Mouse (Mus musculus) adrenal gland, postnatal 10 days (tissue): ENCODE measurements around the gene Zc3h10. TPM values are rescaled to one million over a fixed set of nuclear protein-coding genes. Genes with fewer than 3 reads are reported as not detected.
"Not testable (repeated sequence)": the region's sequence is repeated elsewhere in the genome, so short reads cannot be mapped to it uniquely, and the experiment has no call there.

ENCODE experiments used
- DNase-seq: peaks from one replicate; pipeline ENCODE4 v3.0.0; 2021; ENCODE audit warnings: mixed read lengths
- total RNA-seq, 2 experiments: library from RNA; stranded (reverse); gene quantifications; 2 replicates each; pipeline ENCODE4 v1.2.3; 2021

Gene Zc3h10
- total RNA-seq, 2 experiments from 2014 or later, result 10.5 to 14.7 TPM

DNA sequence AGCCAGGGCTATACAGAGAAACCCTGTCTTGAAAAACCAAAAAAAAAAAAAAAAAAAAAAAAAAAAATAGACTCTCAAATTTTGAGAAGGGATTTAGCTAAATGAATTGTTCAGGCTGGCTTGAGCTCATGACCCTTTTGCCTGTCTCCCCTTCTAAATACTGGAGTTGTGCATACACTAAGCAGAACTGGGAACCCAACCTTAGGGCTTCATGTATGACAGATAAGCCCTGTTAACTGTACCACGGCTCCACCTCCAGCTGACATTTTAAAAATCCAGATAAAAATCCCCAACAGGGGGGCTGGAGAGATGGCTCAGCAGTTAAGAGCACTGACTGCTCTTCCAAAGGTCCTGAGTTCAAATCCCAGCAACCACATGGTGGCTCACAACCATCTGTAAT, 8.0 kb upstream of the Zc3h10 start:
- DNase-seq, result not testable (repeated sequence)

DNA sequence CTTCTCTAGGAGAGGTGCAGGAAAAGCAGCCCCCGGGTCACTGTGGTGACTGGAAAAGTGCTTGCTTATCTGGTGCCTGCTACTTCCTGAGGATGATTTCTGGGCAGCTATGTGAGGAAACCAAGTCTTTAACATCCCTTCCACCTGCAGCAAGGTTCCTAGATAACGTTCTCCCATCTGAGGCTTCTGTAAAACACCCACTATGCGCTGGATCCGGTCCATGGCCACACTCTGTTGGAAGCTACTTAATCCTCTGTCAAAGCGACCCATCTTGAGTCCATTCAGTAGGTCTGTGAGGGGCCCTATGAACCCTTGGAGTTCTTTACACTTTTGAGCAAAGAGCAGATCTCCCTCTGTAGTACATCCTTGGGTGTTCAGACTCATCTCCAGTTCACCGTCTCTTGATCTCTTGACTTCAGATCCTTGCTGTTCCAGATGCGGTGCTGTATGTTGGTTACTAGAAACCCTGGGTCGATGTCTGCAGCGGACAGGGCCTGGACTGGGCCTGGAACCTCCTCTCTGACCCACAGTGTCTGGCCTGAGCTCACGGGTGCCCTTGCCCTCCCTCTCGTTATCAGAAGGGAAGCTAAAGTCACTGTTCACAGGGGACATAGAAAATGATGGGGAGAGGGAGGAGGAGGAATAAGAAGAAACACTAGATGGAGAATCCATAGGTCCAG, 2.7 kb upstream of the Zc3h10 start:
- not testable (repeated sequence) for DNase-seq

DNA sequence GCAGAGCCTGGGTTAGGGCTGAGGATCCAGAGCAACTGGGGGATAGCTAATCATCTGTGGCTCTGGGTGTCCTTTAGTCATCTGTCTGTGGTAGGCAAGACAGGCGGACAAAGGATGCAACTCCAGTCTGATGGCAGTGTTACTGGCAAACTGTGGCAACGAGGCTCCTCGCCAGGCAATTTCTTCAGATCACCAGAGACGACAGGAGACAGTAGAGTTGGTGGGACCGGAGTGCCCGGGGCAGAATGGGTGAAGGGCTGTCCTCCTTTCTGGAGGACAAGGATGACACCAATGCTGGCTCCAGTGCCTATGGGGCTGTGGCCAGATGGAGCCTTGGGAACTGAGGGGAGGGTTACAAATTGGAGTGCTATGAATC, 2.1 kb upstream of the Zc3h10 start:
- DNase-seq, result not testable (repeated sequence)

DNA sequence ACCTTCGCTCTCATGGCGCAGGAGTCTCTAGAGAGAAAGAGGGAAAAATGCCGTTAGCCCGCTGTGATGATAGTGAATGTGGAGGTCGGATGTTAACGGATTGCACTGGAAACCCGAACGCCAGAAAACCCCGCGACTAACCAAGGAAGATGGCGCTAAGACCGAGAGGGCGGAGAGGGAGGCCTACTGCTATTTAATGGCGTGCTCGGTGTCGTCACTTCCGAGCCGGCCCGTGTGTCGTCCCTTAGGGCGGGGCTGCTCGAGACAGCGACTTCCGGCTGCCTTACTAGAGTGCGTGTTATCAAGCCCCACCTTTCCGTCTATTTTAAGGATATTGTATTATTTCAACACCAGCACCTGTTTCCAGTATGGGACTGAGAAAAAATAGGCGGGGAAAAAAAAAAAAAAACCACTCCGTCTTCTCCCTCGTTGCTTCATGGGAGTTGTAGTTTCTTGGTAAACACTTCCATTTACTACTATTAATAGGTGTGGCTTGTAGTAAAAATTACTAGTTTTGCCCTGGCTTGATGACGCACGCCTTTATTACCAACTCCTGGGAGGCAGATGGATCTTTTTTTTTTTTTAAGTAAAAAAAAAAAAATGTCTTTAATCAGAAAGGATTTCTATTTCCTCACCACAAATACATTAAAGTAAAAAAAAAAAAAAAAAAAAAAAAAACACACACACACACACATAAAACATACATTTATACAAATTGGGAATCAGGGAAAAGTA, 1.5 kb upstream of the Zc3h10 start, which contains the start of gene Rpl41:
Rpl41 (minus strand) TSS at position 359 of the 735 bp plus-strand sequence.
- DNase-seq, result peak; percentile 94

DNA sequence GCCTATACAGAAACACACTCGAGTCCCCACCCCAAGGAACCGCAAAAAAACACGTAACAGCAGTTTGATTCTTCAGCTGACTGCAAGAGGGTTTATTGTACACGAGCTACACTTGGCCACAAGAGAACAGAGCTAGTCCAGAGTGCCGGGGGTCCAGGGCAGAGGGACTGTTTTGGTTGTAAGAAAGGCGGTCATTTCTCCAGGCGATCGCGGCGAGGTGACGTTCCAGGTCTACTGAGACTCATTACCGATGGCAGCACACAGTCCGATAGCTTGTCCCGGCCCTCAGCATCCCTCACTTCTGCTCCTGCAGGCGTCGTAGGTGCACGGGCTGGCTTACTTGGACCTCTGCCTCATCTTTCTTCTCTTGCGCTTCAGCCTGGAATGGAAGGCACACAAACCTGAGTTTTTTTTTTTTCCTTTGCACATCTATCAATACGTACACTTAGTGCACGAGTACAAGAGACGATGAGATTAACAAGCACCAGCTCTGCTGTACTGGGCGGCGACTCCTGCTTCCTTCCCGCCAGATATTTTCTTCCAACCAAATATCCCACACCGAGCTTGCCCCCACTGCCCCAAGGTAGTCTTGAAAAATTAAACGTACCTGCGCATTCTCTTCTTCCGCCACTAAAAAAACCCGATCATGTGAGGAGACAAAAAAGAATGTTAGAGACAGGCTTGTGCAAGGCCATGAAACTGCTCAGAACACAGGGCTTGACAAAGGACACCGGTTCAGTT, 647 bp upstream of the Zc3h10 start:
- DNase-seq, result not testable (repeated sequence)

DNA sequence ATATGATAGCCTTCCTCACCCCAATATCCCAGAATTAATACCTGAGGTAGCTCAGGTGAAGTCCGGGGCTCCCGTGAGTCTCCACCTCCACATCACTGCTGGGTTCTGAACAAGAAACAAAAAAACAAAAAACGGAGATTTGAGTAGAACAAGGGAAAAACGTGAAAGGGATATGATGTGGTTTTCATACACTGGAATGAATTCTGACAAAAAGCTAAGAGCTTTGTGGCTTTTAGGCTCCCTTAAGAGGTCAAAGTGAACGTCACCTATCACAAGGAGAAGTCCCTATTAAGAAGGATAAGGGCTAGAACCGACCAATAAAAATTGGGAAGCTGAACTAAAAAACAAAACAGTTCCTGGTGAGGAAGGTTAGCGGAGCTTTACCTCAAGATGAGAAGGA, 787 bp downstream of the Zc3h10 start:
- DNase-seq, result no peak

DNA sequence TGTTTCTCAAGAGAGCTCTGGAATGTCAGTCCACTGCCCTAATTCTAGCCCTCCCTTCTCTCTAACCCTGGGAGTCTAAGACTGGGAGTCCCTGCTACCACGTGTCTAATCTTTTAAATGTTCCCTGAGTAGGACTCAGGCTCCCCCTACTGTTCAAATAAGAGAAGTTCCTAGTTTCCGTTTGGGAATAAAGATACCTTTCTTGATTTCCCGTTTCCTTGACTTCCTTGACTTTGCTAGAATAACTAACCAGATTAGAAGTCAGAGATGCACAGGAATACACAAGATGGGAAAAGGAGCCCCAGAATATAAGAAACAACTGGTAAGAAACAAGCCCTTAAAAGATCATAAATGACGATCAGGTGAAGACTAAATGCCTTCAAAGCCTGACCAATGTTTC, 1.2 kb downstream of the Zc3h10 start:
- DNase-seq, result no peak

DNA sequence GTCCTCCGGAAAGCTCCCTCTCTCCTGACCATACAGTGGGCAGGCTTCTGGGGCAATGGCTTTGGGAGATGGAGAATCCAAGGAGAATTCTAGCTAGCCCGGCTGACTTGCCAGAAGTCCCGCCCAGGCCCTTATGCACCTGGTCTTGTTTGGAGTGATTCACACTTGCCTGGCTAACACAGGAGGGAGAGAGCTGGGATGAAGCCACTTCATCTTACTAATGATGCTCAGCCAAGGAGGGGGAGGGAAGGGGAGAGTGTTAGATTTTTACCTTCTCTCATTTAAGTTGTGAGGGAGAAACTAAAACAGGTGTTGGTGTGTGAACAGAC, 2.0 kb downstream of the Zc3h10 start:
- DNase-seq, result no peak

DNA sequence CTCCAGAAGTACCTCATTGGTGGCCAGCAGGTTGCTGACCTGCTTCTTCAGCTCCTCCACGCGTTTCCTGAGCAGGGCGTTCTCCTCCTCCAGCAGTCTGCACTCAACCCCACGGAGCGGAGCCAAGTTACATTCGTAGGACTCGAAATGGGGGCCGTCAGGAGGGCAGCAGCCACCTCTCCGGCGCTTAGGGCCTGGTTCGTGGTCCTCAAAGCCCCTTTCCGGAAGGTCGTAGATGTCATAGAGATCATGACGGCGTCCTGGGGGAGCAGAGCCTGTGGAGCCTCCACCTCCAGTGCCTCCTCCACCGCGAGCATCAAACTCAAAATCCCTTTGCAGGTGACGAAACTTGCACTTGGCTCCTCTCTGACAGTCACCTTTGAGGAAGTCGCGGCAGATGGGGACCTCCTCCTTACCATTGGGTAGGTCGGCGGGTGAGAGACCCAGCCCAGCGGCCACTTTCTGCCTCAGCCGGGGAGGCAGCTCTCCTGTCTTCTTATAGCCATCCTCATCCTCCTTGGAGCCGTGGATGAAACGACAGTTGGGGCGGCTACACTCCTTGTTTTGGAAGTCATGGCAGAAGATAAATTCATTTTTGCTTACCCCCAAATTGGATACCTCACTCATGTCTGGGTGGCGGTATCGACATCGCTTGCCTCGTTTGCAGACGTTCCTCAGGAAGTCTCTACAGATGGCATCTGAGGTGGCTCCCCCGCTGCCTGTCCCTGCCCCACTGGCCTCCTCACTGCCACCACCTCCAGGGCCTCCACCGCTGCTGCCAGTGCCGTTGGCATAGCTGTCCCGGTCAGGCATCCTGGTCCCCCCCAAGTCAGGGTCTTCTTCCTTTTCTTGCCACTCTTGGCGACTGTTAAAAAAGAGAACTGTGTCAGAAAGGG, 2.7 kb downstream of the Zc3h10 start:
- no peak for DNase-seq

DNA sequence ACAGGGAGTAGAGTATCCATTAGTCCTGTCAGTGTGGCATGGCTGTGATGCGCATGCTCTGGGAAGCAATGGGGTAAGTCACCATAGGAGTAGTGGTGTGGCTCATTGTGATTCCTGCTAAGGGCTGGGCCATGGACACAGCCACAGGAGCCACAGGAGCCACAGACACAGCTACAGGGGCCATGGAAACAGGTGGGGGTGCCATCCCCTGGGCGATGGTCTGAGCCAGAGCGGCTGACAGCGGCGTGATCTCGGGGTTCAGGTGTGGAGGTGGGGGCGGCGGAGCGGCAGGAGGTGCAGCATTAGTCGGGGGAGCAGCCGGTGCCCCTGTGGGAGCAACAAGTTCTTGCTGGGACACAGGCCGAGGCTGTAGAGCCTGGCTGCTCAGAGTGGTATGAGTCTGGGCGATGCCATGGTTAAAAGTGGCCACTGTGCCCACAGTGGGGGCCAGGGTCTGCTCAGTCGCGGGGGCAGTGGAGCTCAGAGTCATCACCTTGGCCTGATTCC, 3.4 kb downstream of the Zc3h10 start:
- no peak for DNase-seq

DNA sequence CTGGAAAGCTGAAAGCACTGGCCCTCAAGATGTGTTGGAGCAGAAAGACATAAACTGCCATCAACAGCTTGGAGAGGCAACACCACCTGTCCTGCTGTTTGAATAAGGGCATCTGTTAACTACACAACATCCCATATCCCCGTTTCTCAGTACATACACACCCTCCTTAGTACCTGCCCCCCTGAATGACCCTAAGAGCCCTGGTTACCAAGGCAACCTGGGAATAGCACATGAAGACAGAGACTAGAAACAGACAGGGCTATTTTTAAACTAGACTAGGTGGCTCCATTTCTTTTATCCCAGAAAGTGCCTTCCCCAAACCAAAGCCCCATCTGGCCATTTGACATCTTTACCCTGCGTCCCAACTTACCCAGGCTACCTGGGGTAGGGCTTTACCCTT, 4.5 kb downstream of the Zc3h10 start:
- no peak for DNase-seq

DNA sequence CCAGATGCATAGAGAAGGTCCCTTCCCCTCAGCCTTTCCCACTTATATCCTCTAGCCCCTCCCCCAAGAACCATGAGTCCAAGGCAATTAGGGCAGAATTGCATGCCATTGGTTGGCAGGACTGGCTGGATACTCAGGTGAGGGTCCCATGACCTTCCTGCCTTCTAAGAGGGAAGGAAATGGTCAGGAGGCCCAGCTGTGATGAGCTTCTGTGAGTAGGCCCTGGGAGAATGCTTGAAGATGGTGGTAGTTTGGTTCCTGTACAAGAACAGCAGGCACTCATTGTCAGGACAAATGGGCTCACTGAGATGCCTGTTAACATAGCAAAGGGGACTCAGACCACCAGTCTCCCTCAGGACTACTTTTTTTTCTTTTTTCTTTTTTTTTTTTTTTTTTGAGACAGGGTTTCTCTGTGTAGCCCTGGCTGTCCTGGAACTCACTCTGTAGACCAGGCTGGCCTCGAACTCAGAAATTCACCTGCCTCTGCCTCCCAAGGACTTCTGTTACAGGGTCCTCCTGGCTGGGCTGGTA, 9.2 kb downstream of the Zc3h10 start:
- DNase-seq, result no peak

DNA sequence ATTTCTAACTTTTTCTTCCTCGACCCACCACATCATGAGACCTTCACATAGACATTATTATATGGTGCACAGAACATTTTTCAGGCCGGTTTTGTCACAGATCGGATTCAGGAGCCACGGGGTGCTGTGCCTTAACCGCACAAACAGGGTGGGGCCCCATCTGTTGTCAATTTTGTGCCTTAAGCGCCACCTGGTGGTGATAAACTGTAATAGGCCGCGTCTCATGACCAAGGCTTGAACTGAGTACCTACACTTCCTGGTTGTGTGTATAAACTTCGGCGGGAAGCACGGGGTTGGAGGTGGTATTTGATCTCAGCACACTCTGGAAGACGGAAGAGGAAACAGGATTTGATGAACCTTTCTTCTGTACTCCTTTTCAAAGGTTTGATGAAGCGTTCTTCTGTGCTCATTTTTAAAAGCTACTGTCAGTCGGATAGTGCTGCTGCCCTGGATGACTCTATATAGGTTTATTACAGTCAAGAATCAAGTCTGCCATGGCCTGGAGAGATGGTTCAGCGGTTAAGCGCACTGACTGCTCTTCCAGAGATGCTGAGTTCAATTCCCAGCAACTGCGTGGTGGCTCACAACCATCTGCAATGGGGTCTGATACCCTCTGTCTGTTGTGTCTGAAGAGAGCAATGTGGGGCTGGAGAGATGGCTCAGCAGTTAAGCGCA, 11.2 kb downstream of the Zc3h10 start:
- DNase-seq, result peak; percentile 87

DNA sequence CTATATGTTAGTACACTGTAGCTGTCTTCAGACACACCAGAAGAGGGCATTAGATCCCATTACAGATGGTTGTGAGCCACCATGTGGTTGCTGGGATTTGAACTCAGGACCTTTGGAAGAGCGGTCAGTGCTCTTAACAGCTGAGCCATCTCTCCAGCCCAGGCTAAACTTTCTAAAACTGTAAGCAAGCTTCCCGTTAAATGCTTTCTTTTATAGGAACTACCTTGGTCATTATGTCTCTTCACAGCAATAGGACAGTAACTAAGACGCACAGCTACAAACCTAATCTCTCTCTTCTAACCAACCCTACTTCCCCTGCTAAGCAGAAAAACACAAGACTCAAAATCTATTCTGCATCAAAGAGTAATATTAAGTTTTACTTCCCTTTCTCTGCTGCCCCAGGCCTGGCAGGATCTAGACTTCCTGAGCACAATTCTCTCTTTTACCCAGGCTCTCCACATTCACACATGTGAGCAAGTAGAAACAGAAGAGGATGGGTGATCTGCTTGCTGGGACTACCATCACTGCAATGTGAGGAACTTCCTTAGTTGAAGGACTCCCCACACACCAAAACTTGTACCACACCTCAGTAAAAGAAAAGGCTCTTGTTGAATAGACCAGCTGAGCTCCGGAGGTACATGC, 11.8 kb downstream of the Zc3h10 start:
- DNase-seq, result no peak

DNA sequence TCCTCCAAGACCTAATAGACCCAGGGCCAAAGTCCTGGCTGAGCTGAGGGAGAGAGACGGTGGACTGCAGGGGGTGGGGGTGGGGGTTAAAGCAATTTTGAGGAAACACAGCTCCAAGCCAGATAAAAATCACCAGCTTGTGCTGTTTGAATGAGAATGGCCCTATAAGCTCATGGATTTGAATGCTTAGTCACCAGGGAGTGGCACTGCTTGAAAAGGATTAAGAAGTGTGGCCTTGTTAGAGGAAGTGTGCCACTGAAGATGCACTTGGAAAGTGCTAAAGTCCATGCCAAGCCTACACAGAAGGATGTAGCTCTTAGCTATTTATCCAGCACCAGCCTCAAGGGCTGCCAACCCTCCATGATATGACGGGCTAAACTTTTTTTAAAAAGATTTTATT, 12.4 kb downstream of the Zc3h10 start:
- DNase-seq, result no peak

DNA sequence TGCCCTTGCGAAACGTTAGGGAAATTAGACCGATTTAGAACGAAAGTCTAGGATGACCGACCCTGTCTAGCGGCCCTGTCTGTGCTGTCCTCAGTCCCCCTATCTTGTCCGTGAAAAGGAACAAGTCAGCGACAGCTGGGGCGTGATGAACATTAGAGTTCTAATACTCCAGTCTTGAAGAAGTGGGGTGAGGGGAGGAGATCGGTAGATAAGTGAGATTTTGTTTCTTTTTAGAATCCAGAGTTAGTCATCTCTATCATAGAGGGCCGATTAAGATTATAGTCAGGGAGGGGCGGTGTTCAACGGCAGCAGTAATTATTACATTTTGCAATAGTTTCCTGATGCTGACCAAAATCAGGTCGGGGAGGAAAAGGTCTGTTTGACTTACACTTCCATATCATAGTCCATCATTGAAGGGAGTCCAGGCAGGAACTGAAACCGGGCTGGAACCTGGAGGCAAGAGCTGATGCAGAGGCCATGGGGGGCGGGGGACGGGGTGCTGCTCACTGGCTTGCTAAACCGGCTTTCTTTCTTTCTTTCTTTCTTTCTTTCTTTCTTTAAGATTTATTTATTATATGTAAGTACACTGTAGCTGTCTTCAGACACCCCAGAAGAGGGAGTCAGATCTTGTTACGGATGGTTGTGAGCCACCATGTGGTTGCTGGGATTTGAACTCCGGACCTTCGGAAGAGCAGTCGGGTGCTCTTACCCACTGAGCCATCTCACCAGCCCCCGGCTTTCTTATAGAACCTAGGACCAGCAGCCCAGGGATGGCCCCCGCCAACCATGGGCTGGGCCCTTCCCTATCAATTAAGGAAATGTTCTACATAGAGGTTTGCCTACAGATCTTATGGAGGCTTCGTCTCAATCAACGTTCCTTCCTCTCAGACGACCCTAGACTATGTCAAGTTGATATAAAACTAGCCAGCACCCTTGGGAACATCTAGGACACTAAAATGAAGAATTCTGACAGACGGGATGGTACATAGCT, 20.9 kb downstream of the Zc3h10 start:
- DNase-seq, result no peak

DNA sequence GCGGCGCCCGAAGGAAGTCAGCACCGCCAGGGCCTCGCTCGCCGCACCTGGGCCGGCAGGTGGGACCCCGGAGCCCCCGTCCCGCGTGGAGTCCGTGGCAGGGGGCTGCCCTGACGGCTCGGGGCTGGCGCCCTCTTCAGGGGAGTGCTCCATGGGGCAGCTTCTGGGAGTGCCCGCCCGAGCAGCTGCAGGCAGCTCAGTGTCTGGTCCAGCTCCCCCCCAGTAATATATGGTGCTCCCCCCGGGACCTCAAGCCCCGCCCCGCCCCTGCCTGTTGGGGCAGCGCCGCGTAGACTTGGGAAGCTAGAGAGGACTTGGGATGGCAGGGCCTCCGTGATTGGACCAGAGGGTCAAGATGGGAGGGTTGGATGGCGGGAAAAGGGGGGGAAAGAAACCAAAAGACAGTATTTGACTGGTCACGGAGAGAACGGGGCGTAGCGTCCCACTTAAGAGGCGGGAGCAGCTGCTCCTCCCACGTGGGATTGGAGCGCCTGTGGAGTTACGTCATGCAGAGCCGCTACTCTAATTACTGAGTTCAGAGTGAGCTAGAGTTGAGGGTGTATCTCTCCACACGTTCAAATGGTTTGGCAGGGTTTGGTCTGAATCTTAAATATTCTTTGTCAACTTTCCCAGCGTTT, 21.8 kb downstream of the Zc3h10 start, which contains the start of gene Esyt1:
Esyt1 (minus strand) TSS at position 201 of the 638 bp plus-strand sequence.
- peak; percentile 93 for DNase-seq

DNA sequence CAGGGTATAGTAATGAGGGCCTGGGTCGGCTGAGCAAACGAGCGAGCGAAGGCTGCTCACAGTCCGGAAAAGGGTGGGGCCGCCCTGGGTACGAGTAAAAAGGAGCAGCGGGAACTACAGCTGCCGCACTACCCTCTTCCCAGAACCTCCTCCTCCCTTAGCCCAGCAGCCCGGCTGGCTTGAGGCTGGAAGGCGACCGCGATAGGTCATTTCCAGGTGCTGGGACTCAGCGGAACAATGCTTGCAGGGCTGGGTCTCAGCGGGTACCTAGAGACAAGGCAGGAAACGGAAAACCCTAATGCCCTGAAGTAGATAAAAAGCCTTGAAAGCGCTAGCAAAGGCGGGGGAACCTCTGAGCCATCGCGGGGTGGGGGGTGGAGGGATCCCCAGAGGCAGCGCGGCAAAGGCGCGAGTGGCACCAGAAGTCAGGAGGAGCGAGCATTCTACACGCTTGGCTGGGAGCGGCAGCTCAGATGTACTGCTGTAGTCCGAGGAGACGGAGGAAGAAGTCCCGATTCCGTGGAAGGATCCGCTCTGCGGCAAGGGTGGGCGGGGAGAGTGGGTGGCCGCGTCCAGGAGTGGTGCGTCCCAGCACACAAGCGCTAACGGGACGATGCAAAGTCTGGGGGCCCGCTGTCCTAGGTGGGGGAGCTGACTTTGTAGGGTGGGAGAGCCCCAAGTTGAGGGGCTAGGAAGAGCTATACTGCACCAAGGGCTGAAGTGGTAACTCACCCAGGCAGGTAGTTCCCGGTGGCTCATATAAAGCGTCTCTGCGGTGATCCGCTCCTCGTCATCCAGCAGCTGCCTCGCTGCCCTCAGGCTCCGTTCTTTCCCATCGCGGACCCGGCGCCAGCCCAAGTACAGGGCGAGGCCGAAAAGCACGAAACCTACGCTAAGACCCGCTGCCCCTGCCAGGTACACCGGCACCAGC, 22.6 kb downstream of the Zc3h10 start:
- peak; percentile 66 for DNase-seq
